Mouse (Mus musculus): ENCODE measurements at regions not wholly inside any gene's neighbourhood (a gene's known extent, or its start where the extent isn't known, plus 50 kb on each side); places are given as distances from the start of the nearest gene placed in this dataset.
"Not testable (repeated sequence)": the region's sequence is repeated elsewhere in the genome, so short reads cannot be mapped to it uniquely, and the experiment has no call there.

DNA sequence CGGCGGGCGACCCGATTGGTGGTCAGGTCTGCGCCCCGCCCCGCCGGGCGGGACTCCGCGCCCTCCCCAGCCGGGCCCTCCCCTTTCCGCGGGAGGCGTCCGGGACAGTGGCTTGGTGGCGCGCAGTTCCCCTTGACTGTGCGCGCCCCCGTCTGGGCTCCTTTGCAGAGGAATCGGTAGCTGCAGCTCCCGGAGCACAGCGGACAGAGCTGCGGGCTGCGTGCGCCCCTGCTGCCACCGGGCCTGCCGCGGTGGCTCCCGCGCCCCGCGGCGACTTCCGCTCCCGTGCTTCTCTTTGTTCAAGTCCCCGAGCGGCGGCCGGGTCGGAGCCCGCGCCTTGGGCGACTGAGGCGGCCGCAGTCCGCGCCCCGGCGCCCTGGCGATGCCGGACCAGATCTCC lies 566.6 kb upstream of the Gm21863 start:
- H3K4me3 ChIP-seq, result peak overlapping the region; percentile 61
- DNase-seq, result peak; percentile 28
- intact Hi-C loops (cut with DNase I); H3K27ac ChIP-seq: not testable (repeated sequence)
